9 mouse cellular contexts compared by ENCODE assay signal in genomic region chr16:95935495-95935961, GRCm38 (mm10). TPM values are rescaled to one million over a fixed set of nuclear protein-coding genes. Genes with fewer than 3 reads are reported as not detected.
DNase-seq lines count a peak whose midpoint lies in the region; ATAC-seq and TF ChIP-seq lines count a peak whose summit lies in the region.
"Had no signal": no experiment of that assay in that cellular context is flagged by ENCODE, and none has a peak within 500 bp of the region (broad histone marks: within the 10 kb centered on the region; RNA-seq: fewer than 3 reads in every experiment).

No protein-coding gene starts in this region.

- no peak overlapping the region for H3K9ac ChIP-seq in intestine, postnatal 0 days (ENCODE audit: low read depth, low read length)
- no peak overlapping the region for H3K9ac ChIP-seq in forebrain, embryonic 15.5 days (replicated peaks)

- peak; percentile 36 for DNase-seq in kidney, adult 2 months
- DNase-seq in kidney, postnatal 10 days: no peak
- DNase-seq in embryo, embryonic 9.5 days (ENCODE audit: extremely low spot score): peak; percentile 35
- peak; percentile 54 for DNase-seq in mesoderm, embryonic 11.5 days (ENCODE audit: low read depth, low spot score)
- DNase-seq in left cerebral cortex, adult 18-20 months (ENCODE audit: low spot score in 2 of 2): no peak
- DNase-seq: cerebellum, postnatal 25 days had no signal

- no peak overlapping the region for H3K27ac ChIP-seq in kidney, adult 2 months (ENCODE audit: insufficient read depth, low read depth, low read length)
- H3K27ac ChIP-seq in intestine, postnatal 0 days (ENCODE audit: low read depth, low read length): no peak overlapping the region
- no peak overlapping the region for H3K27ac ChIP-seq in forebrain, embryonic 15.5 days (replicated peaks)

- H3K36me3 ChIP-seq in kidney, adult 2 months (ENCODE audit: control insufficient read depth, insufficient read depth, low read length): no peaks in the 10 kb centered on the region
- no peaks in the 10 kb centered on the region for H3K36me3 ChIP-seq in intestine, postnatal 0 days (ENCODE audit: control insufficient read depth, insufficient read depth)
- H3K36me3 ChIP-seq in forebrain, embryonic 15.5 days: no peaks in the 10 kb centered on the region

- H3K4me3 ChIP-seq in kidney, adult 2 months (ENCODE audit: insufficient read depth, low read depth, low read length): no peak overlapping the region
- no peak overlapping the region for H3K4me3 ChIP-seq in intestine, postnatal 0 days (ENCODE audit: low read depth, low read length)
- no peak overlapping the region for H3K4me3 ChIP-seq in forebrain, embryonic 15.5 days
- H3K4me3 ChIP-seq: megakaryocyte, embryonic 14.5 days had no signal

- 32% methylated on average over 6 of the region's 6 CpGs for WGBS in kidney, adult 2 months
- 18% methylated on average over 6 of the region's 6 CpGs for WGBS in intestine, postnatal 0 days
- 60% methylated on average over 6 of the region's 6 CpGs for WGBS in forebrain, embryonic 15.5 days

- H3K4me2 ChIP-seq in intestine, postnatal 0 days (replicated peaks; ENCODE audit: low read depth): 0 out of 2 replicates have a peak overlapping the region, but pooled peaks have one; percentile 7
- H3K4me2 ChIP-seq in forebrain, embryonic 15.5 days (replicated peaks): no peak overlapping the region

- no peaks in the 10 kb centered on the region for H3K27me3 ChIP-seq in kidney, adult 2 months (replicated peaks; ENCODE audit: control insufficient read depth, insufficient read depth, low read length)
- no peaks in the 10 kb centered on the region for H3K27me3 ChIP-seq in intestine, postnatal 0 days (replicated peaks; ENCODE audit: control insufficient read depth, insufficient read depth, low read length)
- no peaks in the 10 kb centered on the region for H3K27me3 ChIP-seq in forebrain, embryonic 15.5 days

- no peak for TF ChIP-seq CTCF in kidney, adult 2 months (conservative IDR thresholded peaks at IDR 0.05; ENCODE audit: insufficient read depth, insufficient read length, low read depth, low read length)
- peak; percentile 7; the same call in 1 of the 2 replicates for TF ChIP-seq CTCF in intestine, postnatal 0 days (IDR thresholded peaks at IDR 0.05; ENCODE audit: low read depth)

- H3K4me1 ChIP-seq in kidney, adult 2 months (ENCODE audit: control insufficient read depth, insufficient read depth, low read length): no peaks in the 10 kb centered on the region
- H3K4me1 ChIP-seq in intestine, postnatal 0 days (replicated peaks; ENCODE audit: control insufficient read depth, insufficient read depth, low read length): no peaks in the 10 kb centered on the region
- no peaks in the 10 kb centered on the region for H3K4me1 ChIP-seq in forebrain, embryonic 15.5 days

- peak; percentile 79 for ATAC-seq in intestine, postnatal 0 days
- no peak for ATAC-seq in forebrain, embryonic 15.5 days (replicated peaks)

- no peak for TF ChIP-seq POLR2A in kidney, adult 2 months (IDR thresholded peaks at IDR 0.05; ENCODE audit: low read depth, low read length)

- H3K9me3 ChIP-seq in intestine, postnatal 0 days (ENCODE audit: control insufficient read depth): no peaks in the 10 kb centered on the region
- no peaks in the 10 kb centered on the region for H3K9me3 ChIP-seq in forebrain, embryonic 15.5 days

RNA-seq across cellular contexts. Expression of gene Psmg1, which starts 55.2 kb away (rescaled TPM):
- polyA plus RNA-seq in kidney, adult 2 months (2012; rRNA removed): 34.2 and 35.6 TPM in 2 replicates
- polyA plus RNA-seq in intestine, postnatal 0 days (2015; fragmentation: Nextera tagmentation; extraction: Ambion mirVana): 31.0 and 32.2 TPM in 2 replicates
- 10 to 100 TPM; 14.5 to 18.1 TPM for total RNA-seq in left cerebral cortex, adult 18-20 months (2021)
- 71.5 and 72.4 TPM in 2 replicates for polyA plus RNA-seq in forebrain, embryonic 15.5 days (2015; fragmentation: Nextera tagmentation; extraction: Ambion mirVana)

Comparison
In these comparisons a context has a peak if more than half of its experiments do, and no peak if none do; other contexts are left out.
1. DNase-seq: peak in kidney, adult 2 months (single experiment), embryo, embryonic 9.5 days (single experiment) and mesoderm, embryonic 11.5 days (single experiment); none in kidney, postnatal 10 days (single experiment) and left cerebral cortex, adult 18-20 months (0 of 2).